ENCODE assay signal across 9 mouse cellular contexts in the genomic region with DNA sequence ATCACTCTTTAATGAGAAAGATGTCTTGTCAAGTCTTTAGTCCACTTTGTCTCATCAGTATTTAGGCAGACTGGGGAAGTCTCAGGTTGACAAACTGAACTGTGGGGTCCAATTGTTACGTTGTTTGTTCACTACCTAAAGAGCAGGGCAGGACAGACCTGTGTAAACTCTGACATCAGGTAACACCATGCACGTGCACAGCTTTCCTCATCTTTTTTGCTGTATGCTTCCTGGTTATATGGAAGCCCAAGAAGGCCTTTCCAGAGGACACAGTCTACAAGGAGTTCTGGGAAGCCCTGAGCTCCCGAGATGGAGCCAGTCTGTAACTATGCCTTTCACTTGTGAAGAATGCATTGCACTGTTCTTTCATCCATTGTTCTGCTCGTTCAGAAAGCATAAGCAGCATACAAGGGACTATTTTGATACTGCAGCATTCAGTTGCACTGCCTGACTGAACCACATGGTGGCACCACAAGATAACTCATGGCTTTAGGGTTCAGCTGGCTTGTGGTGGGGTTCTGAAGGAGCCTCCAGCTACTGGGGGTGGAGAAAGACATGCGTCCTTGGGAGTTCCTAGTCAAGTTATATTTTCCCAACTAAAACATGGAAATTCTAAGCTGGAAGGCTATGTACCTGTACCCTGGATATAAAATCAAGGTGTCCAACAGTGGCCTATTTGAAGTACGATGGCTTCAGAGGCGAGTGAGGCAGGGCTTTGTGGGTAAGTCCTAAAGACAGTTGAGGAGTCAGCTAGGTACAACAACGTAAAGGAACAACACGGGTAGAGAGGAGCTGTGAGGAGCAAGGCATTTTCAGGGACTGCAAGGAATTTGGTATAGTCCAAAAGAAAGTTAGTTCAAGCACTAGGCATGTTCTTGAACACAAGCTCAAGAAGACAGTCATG. TPM values are rescaled to one million over a fixed set of nuclear protein-coding genes. Genes with fewer than 3 reads are reported as not detected.
DNase-seq lines count a peak whose midpoint lies in the region; TF ChIP-seq lines count a peak whose summit lies in the region.
"Had no signal": no experiment of that assay in that cellular context is flagged by ENCODE, and none has a peak within 500 bp of the region (broad histone marks: within the 10 kb centered on the region; RNA-seq: fewer than 3 reads in every experiment).

No protein-coding gene starts in this region.

- DNase-seq in ES-CJ7 (ENCODE audit: low read depth, low spot score), result peak; percentile 60
- peak; percentile 59 for DNase-seq in adrenal gland, postnatal 25 days
- DNase-seq in embryonic facial prominence, embryonic 10.5 days (ENCODE audit: low spot score), result peak; percentile 64
- DNase-seq in heart, adult 8-10 months (ENCODE audit: low spot score), result peak; percentile 66
- DNase-seq in layer of hippocampus, adult 2 months (ENCODE audit: low spot score in 2 of 2), result peak; percentile 81 to 90
- peak; percentile 73 for DNase-seq in lung, postnatal 14 days
- DNase-seq in right cerebral cortex, adult 2 months (ENCODE audit: low spot score in 2 of 2), result peak; percentile 91 to 94
- peak; percentile 25 to 57 for DNase-seq in urinary bladder, postnatal 36 days (ENCODE audit: low spot score in 2 of 2)

- H3K4me3 ChIP-seq in embryonic facial prominence, embryonic 10.5 days, result no peak overlapping the region
- no peak overlapping the region for H3K4me3 ChIP-seq in layer of hippocampus, adult 2 months
- H3K4me3 ChIP-seq: liver, embryonic 15.5 days had no signal

- peak; percentile 98 for TF ChIP-seq CTCF in layer of hippocampus, adult 2 months (conservative IDR thresholded peaks at IDR 0.05)

- peaks cover 58% of the 10 kb centered on the region for H3K36me3 ChIP-seq in embryonic facial prominence, embryonic 10.5 days (replicated peaks)
- H3K36me3 ChIP-seq: liver, embryonic 15.5 days had no signal

- WGBS in embryonic facial prominence, embryonic 10.5 days, result 72% methylated on average over 9 of the region's 9 CpGs

- H3K4me1 ChIP-seq in embryonic facial prominence, embryonic 10.5 days, result no peaks in the 10 kb centered on the region
- H3K4me1 ChIP-seq: liver, embryonic 15.5 days had no signal

- no peak overlapping the region for H3K27ac ChIP-seq in embryonic facial prominence, embryonic 10.5 days (replicated peaks)
- H3K27ac ChIP-seq in layer of hippocampus, adult 2 months, result no peak overlapping the region
- H3K27ac ChIP-seq: liver, embryonic 15.5 days had no signal

- no peaks in the 10 kb centered on the region for H3K9me3 ChIP-seq in embryonic facial prominence, embryonic 10.5 days
- H3K9me3 ChIP-seq: liver, embryonic 15.5 days had no signal

- no peaks in the 10 kb centered on the region for H3K27me3 ChIP-seq in embryonic facial prominence, embryonic 10.5 days (replicated peaks; ENCODE audit: low read depth, poor library complexity, severe bottlenecking)
- H3K27me3 ChIP-seq: liver, embryonic 15.5 days had no signal

RNA-seq across cellular contexts. Expression of a gene that starts 25.1 kb away (rescaled TPM):
- 48.2 and 56.0 TPM in 2 replicates for total RNA-seq in adrenal gland, postnatal 25 days (2021)
- 55.5 and 57.0 TPM in 2 replicates for polyA plus RNA-seq in embryonic facial prominence, embryonic 10.5 days (2016; fragmentation: Nextera tagmentation; extraction: Ambion mirVana)
- 10 to 100 TPM; 50.2 to 61.7 (median 59.9) TPM for total RNA-seq in heart, adult 8-10 months (2022)
- total RNA-seq in layer of hippocampus, adult 2 months (2021), result 10 to 100 TPM; 22.7 to 28.1 TPM

RNA-seq across cellular contexts. Expression of a gene that starts 39.5 kb away (rescaled TPM):
- not detected in 2 replicates for total RNA-seq in adrenal gland, postnatal 25 days (2021)
- polyA plus RNA-seq in embryonic facial prominence, embryonic 10.5 days (2016; fragmentation: Nextera tagmentation; extraction: Ambion mirVana), result not detected in 2 replicates
- total RNA-seq in heart, adult 8-10 months (2022), result not detected
- not detected for total RNA-seq in layer of hippocampus, adult 2 months (2021)
- polyA plus RNA-seq: liver, embryonic 15.5 days had no signal

Comparison
In these comparisons a context has a peak if more than half of its experiments do, and no peak if none do; other contexts are left out.
1. DNase-seq: peak in every context shown above with its lines; median percentile 92 in right cerebral cortex, adult 2 months; 86 in layer of hippocampus, adult 2 months; 73 in lung, postnatal 14 days; 66 in heart, adult 8-10 months; 64 in embryonic facial prominence, embryonic 10.5 days; 60 in ES-CJ7; 59 in adrenal gland, postnatal 25 days; 41 in urinary bladder, postnatal 36 days.